Mouse (Mus musculus) E14TG2a.4 (cell line): ENCODE measurements around the gene Rtl8b.
A peak's percentile ranks its signal among the peaks of the same experiment; 100 is the strongest.
"Not testable (repeated sequence)": the region's sequence is repeated elsewhere in the genome, so short reads cannot be mapped to it uniquely, and the experiment has no call there.

Source experiments
- H3K27me3 ChIP-seq: 2 replicates; pipeline ENCODE4 v1.6.1; 2014; ENCODE audit warnings: low read length, control low read depth; ENCODE audit not compliant: insufficient read depth
- H3K36me3 ChIP-seq: 2 replicates; pipeline ENCODE4 v1.6.1; 2014; ENCODE audit warnings: low read length, control low read depth; ENCODE audit not compliant: insufficient read depth
- H3K4me1 ChIP-seq: replicated peaks from 2 replicates; pipeline ENCODE4 v1.6.1; 2014; ENCODE audit warnings: low read depth, low read length, control low read depth
- H3K4me3 ChIP-seq: replicated peaks from 2 replicates; pipeline ENCODE4 v1.5.1; 2014; ENCODE audit warnings: mild to moderate bottlenecking, low read length
- H3K9me3 ChIP-seq: 2 replicates; pipeline ENCODE4 v1.6.1; 2014; ENCODE audit warnings: low read length, control low read depth
- CTCF ChIP-seq: conservative IDR thresholded peaks from 2 replicates; pipeline ENCODE4 v1.5.1; 2014; ENCODE audit warnings: low read length
- NANOG ChIP-seq: IDR thresholded peaks from 2 replicates; pipeline ENCODE4 v1.6.1; 2014; ENCODE audit warnings: borderline replicate concordance, low read length, mixed read lengths
- POU5F1 ChIP-seq: IDR thresholded peaks from 2 replicates; pipeline ENCODE4 v1.6.1; 2014; ENCODE audit warnings: low read length, borderline replicate concordance

Rtl8b gene

DNA sequence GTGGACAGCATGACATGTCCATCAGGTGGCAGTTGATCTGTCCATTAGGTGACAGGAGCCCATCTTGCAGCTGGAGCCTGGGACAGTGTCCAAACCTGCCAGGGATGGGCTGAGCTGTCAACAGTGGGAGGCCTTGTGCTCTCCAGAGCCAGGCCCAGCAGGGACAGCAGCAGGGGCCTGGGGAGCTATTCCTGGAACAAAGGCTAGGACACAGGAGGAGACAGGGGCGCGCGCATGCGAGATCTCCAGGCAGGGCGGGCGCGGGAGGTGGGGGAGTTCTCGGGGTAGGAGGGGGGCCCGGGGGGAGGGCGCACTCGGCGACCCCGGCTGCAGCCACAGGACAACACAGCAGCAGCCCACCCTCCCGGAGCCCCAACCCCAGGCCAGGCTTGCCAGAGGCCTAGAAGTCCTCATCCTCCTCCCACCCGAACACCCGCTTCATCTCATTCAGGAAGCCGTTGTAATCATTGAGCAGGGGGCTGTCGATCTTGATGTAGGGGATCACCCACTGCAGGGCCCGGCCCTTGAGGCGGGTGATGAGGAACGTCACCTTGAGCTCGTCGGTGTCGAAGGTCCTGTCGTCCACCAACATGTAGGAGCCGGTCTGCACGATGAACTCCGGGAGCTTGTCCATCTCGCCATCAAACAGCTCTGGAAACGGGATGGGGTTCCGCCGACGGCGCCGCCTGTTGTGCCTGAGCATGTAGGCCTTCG is 494 bp downstream of the Rtl8b start:
- not testable (repeated sequence) for H3K9me3 ChIP-seq, H3K27me3 ChIP-seq, H3K4me1 ChIP-seq, H3K36me3 ChIP-seq
- H3K4me3 ChIP-seq, result 0 out of 2 replicates have a peak overlapping the region, but pooled peaks have one; percentile 41

DNA sequence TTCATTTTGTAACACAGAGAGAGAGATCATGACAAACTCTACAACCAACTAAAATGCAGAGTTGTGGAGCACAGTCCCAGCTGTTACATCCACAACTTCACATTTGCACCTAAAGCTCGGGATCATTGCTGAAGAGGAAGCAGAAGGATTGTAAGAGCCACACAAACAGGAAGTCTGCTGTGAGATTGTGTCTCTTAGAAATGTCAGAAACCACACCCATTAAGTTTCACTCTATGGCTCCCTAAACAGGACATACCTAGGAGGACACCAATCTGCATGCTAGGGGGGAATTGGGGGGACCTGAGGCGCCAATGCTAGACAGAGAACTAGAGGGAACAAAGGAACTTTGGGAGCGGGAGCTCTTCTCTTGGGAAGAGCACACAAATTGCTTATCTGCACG is 17.3 kb downstream of the Rtl8b start:
- not testable (repeated sequence) for H3K36me3 ChIP-seq, H3K27me3 ChIP-seq, H3K4me1 ChIP-seq, H3K9me3 ChIP-seq, H3K4me3 ChIP-seq

DNA sequence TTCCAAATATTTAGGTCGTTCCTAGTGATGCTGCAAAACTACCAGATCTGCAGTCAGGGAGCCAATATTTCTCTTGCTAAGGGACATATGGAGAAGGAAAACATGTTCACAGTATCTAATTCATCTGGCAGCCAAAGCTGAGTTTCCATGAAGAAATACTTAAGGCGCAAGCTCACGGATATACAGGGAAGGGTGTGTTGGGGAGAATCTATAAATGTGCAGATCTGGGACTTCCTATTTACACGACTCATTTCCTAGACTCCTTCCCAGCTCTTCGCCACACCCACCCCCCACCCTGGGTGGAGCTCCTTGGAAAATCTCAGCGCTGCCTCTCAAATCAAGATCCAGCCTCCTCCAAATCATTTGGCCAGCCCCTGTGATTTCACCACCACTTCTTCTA is 24.3 kb downstream of the Rtl8b start:
- Histone ChIP-seq H3K4me3 (no peak overlapping the region), H3K27me3 (no peaks in the 10 kb centered on the region), H3K9me3 (no peaks in the 10 kb centered on the region), H3K36me3 (no peaks in the 10 kb centered on the region), H3K4me1 (0 out of 2 replicates have a peak, but pooled peaks cover 3% of the 10 kb centered on the region)
- TF ChIP-seq NANOG (no peak), CTCF (no peak), POU5F1 (no peak)

DNA sequence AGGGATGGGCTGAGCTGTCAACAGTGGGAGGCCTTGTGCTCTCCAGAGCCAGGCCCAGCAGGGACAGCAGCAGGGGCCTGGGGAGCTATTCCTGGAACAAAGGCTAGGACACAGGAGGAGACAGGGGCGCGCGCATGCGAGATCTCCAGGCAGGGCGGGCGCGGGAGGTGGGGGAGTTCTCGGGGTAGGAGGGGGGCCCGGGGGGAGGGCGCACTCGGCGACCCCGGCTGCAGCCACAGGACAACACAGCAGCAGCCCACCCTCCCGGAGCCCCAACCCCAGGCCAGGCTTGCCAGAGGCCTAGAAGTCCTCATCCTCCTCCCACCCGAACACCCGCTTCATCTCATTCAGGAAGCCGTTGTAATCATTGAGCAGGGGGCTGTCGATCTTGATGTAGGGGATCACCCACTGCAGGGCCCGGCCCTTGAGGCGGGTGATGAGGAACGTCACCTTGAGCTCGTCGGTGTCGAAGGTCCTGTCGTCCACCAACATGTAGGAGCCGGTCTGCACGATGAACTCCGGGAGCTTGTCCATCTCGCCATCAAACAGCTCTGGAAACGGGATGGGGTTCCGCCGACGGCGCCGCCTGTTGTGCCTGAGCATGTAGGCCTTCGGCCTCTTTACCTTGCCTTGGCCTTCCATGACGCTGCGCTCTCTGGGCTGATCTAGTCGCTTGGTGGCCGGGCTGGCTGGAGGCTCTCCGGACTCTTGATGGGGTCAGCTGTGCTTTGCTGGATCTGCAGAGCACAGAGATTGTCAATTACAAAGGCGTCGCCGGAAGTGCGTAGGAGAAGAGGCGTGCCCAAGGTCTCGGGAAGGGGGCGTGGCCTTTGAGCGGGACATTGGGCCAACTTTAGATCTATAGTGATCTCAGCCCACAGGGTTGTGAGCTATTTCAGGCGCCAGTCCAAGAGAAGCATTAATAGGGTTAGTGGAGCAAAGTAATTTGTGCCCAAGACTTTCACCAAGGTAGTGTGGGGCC is 26.9 kb downstream of the Rtl8b start, which contains the start of gene Rtl8a:
TSS of gene Rtl8a (minus strand) at position 703 of the 982 bp plus-strand sequence.
- H3K9me3 ChIP-seq, H3K36me3 ChIP-seq, H3K27me3 ChIP-seq, H3K4me1 ChIP-seq: not testable (repeated sequence)
- 0 out of 2 replicates have a peak within 1 kb of the TSS, but pooled peaks have one; percentile 43 for H3K4me3 ChIP-seq

DNA sequence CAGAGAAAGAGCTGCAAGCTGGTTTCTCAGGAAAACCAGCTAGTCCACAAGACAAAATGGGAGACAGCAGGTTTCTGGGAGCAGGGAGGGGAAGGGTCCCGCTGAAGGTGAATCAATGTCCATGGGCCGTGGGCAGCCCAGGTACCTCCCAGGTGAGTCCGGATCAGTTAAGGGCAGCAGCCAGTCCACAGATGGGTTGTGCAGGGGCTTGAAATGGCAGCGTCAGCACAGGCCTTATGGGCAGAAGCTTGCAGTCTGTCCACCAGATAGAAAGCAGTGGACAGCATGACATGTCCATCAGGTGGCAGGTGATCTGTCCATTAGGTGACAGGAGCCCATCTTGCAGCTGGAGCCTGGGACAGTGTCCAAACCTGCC is 27.6 kb downstream of the Rtl8b start:
- not testable (repeated sequence) for H3K27me3 ChIP-seq, H3K36me3 ChIP-seq, H3K4me3 ChIP-seq, H3K4me1 ChIP-seq, H3K9me3 ChIP-seq

DNA sequence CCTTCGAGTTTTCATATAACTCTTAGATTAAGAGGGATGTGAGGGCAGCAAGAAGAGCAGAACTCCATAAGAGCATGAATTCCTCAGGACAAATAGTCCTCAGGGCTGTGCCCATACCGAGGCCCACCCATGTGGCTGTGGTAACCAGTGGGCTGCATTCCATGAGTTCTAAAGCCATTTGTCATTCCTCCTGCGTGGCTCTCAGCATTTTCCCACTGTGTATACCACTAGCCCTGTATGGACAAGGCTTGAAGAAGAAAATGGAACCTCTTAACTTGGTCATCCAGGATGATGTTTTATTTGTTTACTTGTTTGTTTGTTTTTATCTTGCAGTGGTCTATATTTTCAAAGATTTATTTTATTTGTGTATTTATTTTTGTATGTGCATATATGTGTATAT is 32.1 kb downstream of the Rtl8b start:
- not testable (repeated sequence) for H3K4me1 ChIP-seq, H3K27me3 ChIP-seq, H3K9me3 ChIP-seq, H3K4me3 ChIP-seq, H3K36me3 ChIP-seq
